Mouse (Mus musculus) urinary bladder, postnatal 14 days (tissue): Measurements from ENCODE around the gene Zfp990.
"Not testable (repeated sequence)": the region's sequence is repeated elsewhere in the genome, so short reads cannot be mapped to it uniquely, and the experiment has no call there.

ENCODE experiments used
- DNase-seq: peaks from one replicate; pipeline ENCODE4 v3.0.0; 2021; ENCODE audit warnings: low spot score

Gene Zfp990

GRCm38 (mm10) chr4:145510459-145510858 lies at the start of gene Zfp990:
Gene Zfp990, plus strand, starts transcription at chr4:145510759.
- DNase-seq, result not testable (repeated sequence)

DNA sequence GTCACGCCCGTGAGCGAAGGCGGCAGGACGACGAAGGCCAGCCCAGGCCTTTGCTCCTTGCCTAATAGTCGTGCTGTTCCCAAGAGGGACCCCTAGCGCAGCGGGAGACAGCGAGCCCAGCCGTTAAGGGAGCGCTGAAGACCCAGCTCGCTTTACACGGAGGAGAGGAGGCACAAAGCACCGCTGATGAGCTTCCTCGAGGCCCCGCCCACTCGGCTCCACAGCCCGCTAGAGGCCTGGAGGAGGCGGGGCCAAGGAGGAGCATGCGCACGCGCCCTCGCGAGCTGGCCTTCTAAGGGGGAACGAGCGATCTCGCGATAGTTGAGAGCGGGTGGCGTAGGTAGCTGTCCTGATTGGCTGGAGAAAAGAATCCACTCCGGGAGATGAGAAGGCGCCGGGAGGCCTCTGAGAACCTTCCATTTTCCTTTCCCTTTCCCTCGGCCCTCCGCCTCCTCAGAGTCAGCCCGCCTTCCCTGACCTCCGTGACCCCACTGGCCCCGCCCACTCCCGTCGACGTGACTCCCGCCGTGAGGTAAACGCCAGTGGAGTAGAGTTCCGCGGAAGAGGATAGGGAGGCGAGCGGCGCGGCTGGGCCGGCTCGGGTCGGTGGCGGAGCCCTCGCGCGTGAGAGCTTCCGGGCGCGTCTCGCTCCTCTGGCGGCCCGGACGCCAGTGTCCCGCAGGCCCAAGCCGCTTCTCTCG lies 46.9 kb upstream of the Zfp990 start:
- DNase-seq, result not testable (repeated sequence)

GRCm38 (mm10) chr4:145478128-145478527 lies 32.4 kb upstream of the Zfp990 start:
- DNase-seq, result no peak

- DNase-seq, result not testable (repeated sequence)
Measured at GRCm38 (mm10) chr4:145480699-145481098, 29.9 kb upstream of the Zfp990 start.

DNA sequence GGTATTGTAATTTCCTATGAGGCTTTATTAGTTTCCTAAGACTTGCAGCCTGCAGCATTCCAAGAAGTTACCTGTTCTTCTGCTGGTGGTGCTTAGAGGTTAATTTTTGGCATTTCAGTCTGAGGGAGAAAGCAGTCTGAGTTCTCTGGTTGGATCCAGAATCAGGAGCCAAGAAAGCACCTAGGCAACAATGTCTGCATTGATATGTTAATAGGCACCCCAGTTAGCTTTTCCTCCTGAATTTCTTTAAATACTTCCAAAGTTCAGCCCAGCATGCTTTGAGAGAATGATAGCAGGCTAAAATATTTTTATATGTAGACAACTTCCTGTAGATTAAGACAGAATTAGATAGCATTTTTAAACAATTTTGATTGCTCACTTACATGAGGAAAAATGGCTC lies 21.2 kb upstream of the Zfp990 start:
- DNase-seq, result no peak

GRCm38 (mm10) chr4:145492132-145492531 lies 18.4 kb upstream of the Zfp990 start:
- no peak for DNase-seq

GRCm38 (mm10) chr4:145493316-145493715 lies 17.2 kb upstream of the Zfp990 start:
- not testable (repeated sequence) for DNase-seq

DNA sequence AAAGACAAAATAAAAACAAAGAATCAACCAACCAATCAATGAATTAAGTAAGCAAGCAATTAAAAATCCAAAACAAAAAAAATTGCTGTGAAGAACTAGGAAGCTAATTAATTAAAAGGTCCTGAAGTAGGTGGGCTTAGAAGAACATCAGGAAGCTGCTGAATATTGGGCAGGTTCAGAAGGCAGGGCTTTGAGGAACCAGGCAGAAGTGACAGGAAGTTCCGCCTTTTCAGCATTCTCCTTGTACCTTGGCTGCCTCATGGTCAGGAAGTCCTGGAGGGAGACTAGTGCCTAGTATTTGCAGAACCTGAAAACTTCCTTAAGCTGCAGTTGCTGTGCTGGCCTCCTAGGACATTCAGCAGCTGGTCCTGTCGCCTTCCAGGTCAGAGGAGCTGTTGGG lies 4.1 kb downstream of the Zfp990 start:
- DNase-seq, result not testable (repeated sequence)

DNA sequence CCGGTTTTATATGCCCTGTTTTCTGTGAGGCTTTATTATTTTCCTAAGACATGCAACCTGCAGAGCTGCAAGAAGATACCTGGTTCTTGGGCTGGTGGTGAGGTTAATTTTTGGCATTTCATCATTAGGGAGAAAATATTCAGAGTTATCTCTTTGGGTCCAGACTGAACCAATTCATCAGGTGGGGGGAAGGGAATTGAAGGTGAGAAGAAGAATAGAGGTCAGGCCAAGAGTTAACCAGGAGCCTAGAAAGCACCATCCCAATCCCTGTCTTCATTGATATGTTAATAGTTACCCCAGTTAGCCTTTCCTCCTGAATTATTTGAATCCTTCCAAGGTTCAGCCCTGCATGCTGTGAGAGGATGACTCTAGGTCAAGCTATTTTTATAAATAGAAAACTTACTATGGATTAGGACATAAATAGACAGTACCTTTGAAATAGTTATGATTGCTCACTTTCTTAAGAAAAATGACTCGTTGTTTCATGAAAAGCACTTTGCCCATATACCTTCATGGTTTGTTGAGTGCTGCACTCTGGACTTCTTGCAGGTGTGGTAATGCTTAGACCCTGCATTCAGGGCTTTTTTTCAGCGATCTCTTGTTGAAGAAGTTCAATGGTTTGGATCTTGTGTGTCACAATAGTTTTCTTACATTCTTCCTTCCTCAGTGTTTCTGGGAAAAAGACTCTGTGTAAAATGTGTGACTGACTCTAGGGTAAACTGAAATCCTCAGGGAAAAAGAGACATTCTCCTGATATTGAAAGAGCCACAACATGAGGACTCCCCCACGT lies 5.4 kb downstream of the Zfp990 start:
- not testable (repeated sequence) for DNase-seq

DNA sequence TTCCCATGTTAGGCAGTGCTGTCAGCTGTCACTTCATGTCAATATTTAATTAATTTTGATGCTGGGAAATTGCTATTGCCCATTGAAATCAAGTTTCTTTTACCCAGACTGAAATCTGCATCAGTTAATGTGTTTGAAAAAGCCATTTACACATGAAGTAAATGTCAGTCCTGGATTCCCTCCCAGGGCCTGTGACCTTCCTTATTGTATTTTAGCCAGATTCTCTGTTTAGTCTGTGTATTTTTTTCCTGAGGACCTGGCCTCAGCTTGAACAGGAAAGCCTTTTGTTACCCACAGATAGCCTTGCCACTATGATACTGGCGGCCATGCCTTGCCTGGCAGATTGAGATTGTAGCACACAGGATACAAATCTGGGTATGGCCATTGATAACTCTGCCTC lies 6.8 kb downstream of the Zfp990 start:
- not testable (repeated sequence) for DNase-seq

- not testable (repeated sequence) for DNase-seq
Measured at GRCm38 (mm10) chr4:145543861-145544260, 33.3 kb downstream of the Zfp990 start.

GRCm38 (mm10) chr4:145545106-145545505 lies 34.5 kb downstream of the Zfp990 start:
- not testable (repeated sequence) for DNase-seq

DNA sequence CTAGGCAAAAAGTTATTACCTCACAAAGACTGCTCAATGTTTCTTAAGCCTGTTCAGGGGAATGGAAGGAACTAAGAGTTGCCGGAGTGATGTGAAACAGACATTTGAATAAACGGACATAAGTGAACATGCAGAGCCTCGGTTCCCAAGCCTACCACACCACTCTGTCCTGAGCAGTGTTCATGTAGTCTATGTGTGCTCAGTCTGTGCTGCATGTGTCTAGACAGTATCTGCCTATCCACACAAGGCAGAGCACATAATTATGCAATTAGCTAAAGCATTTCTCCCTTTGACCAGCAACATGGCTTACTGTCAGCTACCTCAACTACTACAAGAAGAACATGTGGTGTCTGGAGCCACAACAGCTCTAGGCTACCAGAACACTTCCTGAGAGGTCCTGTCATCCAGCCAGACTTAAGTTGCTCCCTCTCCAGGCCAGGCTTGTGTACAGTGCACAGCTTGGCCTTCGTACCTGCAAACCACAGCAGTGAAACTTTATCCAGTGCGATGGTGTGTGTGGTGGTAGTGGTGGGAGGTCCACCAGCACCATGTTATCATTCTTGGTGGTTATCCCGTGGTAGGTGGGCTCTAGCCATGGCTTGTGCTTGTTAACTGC lies 35.3 kb downstream of the Zfp990 start:
- DNase-seq, result not testable (repeated sequence)

DNA sequence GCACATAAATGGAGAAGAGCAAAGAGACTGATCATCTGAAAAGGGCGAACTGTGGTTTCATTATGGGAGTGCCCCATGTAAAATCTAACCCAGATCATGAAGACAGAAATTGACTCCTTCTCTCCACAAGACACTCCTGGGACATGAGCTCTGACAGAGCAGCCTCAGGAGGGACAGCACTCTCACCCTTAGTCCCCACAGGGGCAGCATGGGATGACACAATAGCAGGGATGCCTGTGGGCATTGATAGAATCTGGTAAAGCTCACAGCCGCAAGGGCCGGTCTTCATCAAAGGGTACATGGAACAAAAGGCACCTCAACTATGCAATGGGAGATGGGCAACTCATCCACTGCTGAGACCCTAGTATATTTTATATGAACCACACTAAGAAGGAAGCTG lies 35.9 kb downstream of the Zfp990 start:
- DNase-seq, result not testable (repeated sequence)

DNA sequence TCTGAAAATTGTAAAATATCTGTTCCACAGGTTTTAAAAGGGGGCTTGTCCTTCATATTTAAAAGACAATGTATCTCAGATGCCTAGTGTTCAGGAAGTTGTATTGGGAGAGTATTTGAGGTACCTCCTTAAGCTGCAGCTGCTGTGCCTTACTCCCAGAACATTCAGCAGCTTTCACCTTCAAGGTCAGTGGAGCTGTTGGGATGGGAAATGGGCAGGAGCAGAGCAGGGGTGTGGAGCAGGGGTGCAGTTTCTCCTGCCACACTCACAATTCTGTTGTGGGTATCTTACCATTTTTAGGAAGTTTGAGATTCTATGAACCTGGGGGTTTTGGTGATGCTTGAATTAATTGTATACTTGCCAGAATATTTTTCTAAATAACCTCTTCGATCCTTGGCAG lies 46.1 kb downstream of the Zfp990 start:
- DNase-seq, result no peak

- DNase-seq, result no peak
Measured at GRCm38 (mm10) chr4:145559505-145560099, 49.0 kb downstream of the Zfp990 start.

GRCm38 (mm10) chr4:145564111-145564821 lies 53.7 kb downstream of the Zfp990 start:
- no peak for DNase-seq

GRCm38 (mm10) chr4:145570461-145570860 lies 59.9 kb downstream of the Zfp990 start:
- DNase-seq, result not testable (repeated sequence)

DNA sequence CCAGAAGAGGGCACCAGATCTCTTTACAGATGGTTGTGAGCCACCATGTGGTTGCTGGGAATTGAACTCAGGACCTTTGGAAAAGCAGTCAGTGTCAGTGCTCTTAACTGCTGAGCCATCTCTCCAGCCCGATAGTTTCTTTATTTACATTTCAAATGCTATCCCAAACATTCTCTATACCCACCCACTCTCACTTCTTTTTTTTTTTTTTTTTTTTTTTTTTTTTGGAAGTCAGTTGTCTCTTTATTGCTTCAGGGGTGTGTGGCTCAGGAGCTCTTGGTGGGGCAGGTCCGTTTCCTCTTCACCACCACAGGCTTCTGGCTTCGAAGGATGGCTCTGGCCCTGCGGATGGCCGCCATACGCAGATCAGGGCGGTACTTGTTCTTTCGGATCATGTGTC lies 66.1 kb downstream of the Zfp990 start:
- not testable (repeated sequence) for DNase-seq

GRCm38 (mm10) chr4:145580333-145580732 lies 69.8 kb downstream of the Zfp990 start:
- DNase-seq, result not testable (repeated sequence)

GRCm38 (mm10) chr4:145585078-145585477 lies 74.5 kb downstream of the Zfp990 start, which contains the start of gene Gm13212:
Gene Gm13212, plus strand, starts transcription at chr4:145585166.
- peak; percentile 3 for DNase-seq

DNA sequence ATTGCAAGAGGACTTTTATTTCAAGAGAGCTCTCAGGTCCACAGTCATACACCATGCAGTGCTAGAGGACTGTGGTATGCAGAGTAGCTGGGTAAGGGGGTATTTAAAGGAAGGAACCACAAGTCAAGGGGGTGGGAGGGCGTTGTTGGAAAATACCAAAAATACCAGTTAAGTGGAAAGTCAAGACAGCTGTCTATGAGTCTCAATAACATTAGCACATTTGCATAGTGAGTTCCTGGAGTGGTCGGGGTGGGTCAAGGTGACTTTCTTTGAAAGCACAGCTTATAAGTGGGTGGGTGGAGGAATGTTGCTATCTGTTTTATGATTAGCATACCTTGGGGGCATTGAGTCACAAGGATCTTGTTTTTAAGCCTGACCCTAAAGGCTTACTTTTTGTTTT lies 75.5 kb downstream of the Zfp990 start:
- not testable (repeated sequence) for DNase-seq
